Mouse (Mus musculus) cerebellum, adult 2 months (tissue): Measurements from ENCODE around the gene Ccdc142.

Experiments used
- CTCF ChIP-seq: fragments of 200-500 bp; IDR thresholded peaks from 2 replicates; pipeline ENCODE4 v1.5.1; 2011; ENCODE audit warnings: low read depth, mild to moderate bottlenecking, control low read depth, low read length, moderate library complexity, borderline replicate concordance; ENCODE audit not compliant: insufficient read depth
- POLR2A ChIP-seq: fragments of 200-500 bp; IDR thresholded peaks from 2 replicates; pipeline ENCODE4 v1.6.1; 2011; ENCODE audit warnings: low read length, control low read depth, borderline replicate concordance; ENCODE audit not compliant: insufficient read depth

GRCm38 (mm10) chr6:83122961-83123360 lies 21.6 kb downstream of the Ccdc142 start:
- TF ChIP-seq CTCF (no peak), POLR2A (no peak)
